Mouse (Mus musculus): Measurements from ENCODE around the gene Rapgef1.

DNA sequence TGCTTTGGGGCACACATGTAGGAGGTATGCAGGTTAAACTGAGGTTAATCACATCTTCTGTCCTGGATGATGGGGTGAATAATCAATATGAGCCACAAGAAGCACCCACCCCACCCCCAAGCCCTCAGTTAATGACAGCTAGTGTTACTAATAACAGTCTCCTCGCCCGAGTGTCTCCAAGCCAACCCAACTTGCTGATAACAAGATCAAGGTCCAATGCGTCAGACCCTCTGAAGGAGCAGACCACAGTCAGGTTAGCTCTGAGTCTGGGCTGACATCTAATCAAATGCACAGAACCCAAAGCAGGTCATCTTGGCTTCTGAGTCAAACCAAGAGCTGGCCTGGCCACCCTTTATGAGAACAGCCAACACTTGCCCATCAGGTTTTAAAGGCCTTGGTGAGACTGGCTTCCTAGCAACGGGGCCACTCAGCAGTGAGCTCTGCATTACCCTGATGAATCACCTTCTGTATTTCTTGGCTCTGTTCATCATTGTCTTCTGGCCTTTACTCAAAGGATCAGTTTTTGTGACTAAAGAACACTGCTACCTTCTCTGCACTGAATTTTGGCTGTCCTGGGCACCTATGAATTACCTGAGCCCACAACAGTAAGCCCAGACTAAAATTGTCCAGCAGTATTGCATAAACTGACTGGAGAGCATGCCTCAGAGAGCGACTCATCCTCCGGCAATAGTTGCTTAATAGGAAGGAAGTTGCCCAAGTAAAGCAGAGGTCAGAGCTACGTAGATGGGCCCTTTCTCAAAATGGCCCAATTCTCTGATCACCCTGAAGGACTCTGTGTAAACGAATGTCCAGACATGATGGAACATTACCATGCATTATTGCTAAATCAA is 152.3 kb downstream of the Rapgef1 start:
- no peak for TF ChIP-seq CTCF (conservative IDR thresholded peaks at IDR 0.05 in 1 of 2, IDR thresholded peaks at IDR 0.05 in 1 of 2; ENCODE audit: low read depth in 2 of 2, low read length in 2 of 2)
- no peak for TF ChIP-seq CHD2 (IDR thresholded peaks at IDR 0.05; ENCODE audit: low read length)
- no peak for TF ChIP-seq NRF1 (IDR thresholded peaks at IDR 0.05; ENCODE audit: low read depth, low read length)
- TF ChIP-seq PAX5 (IDR thresholded peaks at IDR 0.05; ENCODE audit: low read length): no peak
- no peak for TF ChIP-seq MXI1 (IDR thresholded peaks at IDR 0.05; ENCODE audit: low read depth, low read length)
- TF ChIP-seq HCFC1 (IDR thresholded peaks at IDR 0.05; ENCODE audit: low read depth, low read length): no peak
- TF ChIP-seq GABPA (IDR thresholded peaks at IDR 0.05; ENCODE audit: insufficient replicate concordance, low read depth, low read length): no peak
- no peak for TF ChIP-seq POLR2A (IDR thresholded peaks at IDR 0.05; ENCODE audit: low read depth, low read length)
- no peak for TF ChIP-seq SMC3 (IDR thresholded peaks at IDR 0.05; ENCODE audit: low read depth, low read length)
- no peak for TF ChIP-seq MAFK (IDR thresholded peaks at IDR 0.05; ENCODE audit: insufficient replicate concordance, low read length)
- no peak for TF ChIP-seq MYC (IDR thresholded peaks at IDR 0.05; ENCODE audit: low read depth, low read length)
- TF ChIP-seq SIN3A (IDR thresholded peaks at IDR 0.05; ENCODE audit: low read length): no peak
- TF ChIP-seq POLR2AphosphoS2 (IDR thresholded peaks at IDR 0.05; ENCODE audit: low read depth, low read length): no peak
- no peak for TF ChIP-seq EP300 (IDR thresholded peaks at IDR 0.05; ENCODE audit: low read length)

Data from CH12.LX (cell line).